Mouse (Mus musculus): ENCODE measurements around the gene Foxr1. TPM values are rescaled to one million over a fixed set of nuclear protein-coding genes. Genes with fewer than 3 reads are reported as not detected.
"Not testable (repeated sequence)": the region's sequence is repeated elsewhere in the genome, so short reads cannot be mapped to it uniquely, and the experiment has no call there.

Gene Foxr1
- polyA plus RNA-seq, 1 experiment from 2014 or later = not detected

GRCm38 (mm10) chr9:44474327-44474726 lies 33.4 kb upstream of the Foxr1 start:
- Histone ChIP-seq H3K36me3 (no peaks in the 10 kb centered on the region), H3K27me3 (replicated peaks) (peaks cover 29% of the 10 kb centered on the region), H3K9me3 (replicated peaks) (no peaks in the 10 kb centered on the region), H3K9ac (no peak overlapping the region), H3K4me2 (no peak overlapping the region), H3K4me1 (peaks cover 22% of the 10 kb centered on the region), H3K27ac (no peak overlapping the region), H3K4me3 (no peak overlapping the region)
- no peak for ATAC-seq
- WGBS (ENCODE audit: insufficient replicate concordance) = 38% methylated on average over 1 of the region's 1 CpGs

GRCm38 (mm10) chr9:44473184-44473583 lies 32.2 kb upstream of the Foxr1 start:
- no peak for ATAC-seq
- Histone ChIP-seq H3K4me1 (peaks cover 11% of the 10 kb centered on the region), H3K9me3 (replicated peaks) (no peaks in the 10 kb centered on the region), H3K4me3 (no peak overlapping the region), H3K36me3 (no peaks in the 10 kb centered on the region), H3K27me3 (replicated peaks) (peaks cover 30% of the 10 kb centered on the region; the same call in 1 of the 2 replicates), H3K9ac (no peak overlapping the region), H3K27ac (no peak overlapping the region), H3K4me2 (no peak overlapping the region)
- WGBS (ENCODE audit: insufficient replicate concordance) = 28% methylated on average over 3 of the region's 3 CpGs

- 52% methylated on average over 2 of the region's 2 CpGs for WGBS (ENCODE audit: insufficient replicate concordance)
- peaks cover 42% of the 10 kb centered on the region; the same call in 1 of the 2 replicates for H3K27me3 ChIP-seq (replicated peaks)
- H3K27ac ChIP-seq = no peak overlapping the region
- no peak for ATAC-seq
- H3K4me2 ChIP-seq = no peak overlapping the region
- H3K9me3 ChIP-seq (replicated peaks) = no peaks in the 10 kb centered on the region
- H3K4me3 ChIP-seq = no peak overlapping the region
- no peaks in the 10 kb centered on the region for H3K4me1 ChIP-seq
- no peak overlapping the region for H3K9ac ChIP-seq
- H3K36me3 ChIP-seq = no peaks in the 10 kb centered on the region
Measured at GRCm38 (mm10) chr9:44468800-44469199, 27.9 kb upstream of the Foxr1 start.

- no peaks in the 10 kb centered on the region for H3K4me1 ChIP-seq
- no peaks in the 10 kb centered on the region for H3K9me3 ChIP-seq (replicated peaks)
Measured at GRCm38 (mm10) chr9:44468224-44468623, 27.3 kb upstream of the Foxr1 start.

GRCm38 (mm10) chr9:44461950-44462349 lies 21.0 kb upstream of the Foxr1 start:
- ATAC-seq = no peak
- H3K4me3 ChIP-seq = no peak overlapping the region
- H3K9me3 ChIP-seq (replicated peaks) = no peaks in the 10 kb centered on the region
- 36% methylated on average over 5 of the region's 5 CpGs for WGBS (ENCODE audit: insufficient replicate concordance)
- H3K36me3 ChIP-seq = no peaks in the 10 kb centered on the region
- H3K4me2 ChIP-seq = no peak overlapping the region
- H3K4me1 ChIP-seq = no peaks in the 10 kb centered on the region
- H3K27ac ChIP-seq = no peak overlapping the region
- peaks cover 27% of the 10 kb centered on the region for H3K27me3 ChIP-seq (replicated peaks)
- no peak overlapping the region for H3K9ac ChIP-seq

More at GRCm38 (mm10) chr9:44468224-44468623, 27.3 kb upstream of the Foxr1 start:
- Histone ChIP-seq H3K4me2 (no peak overlapping the region), H3K9ac (no peak overlapping the region), H3K27me3 (replicated peaks) (peaks cover 42% of the 10 kb centered on the region; the same call in 1 of the 2 replicates), H3K36me3 (no peaks in the 10 kb centered on the region), H3K4me3 (no peak overlapping the region), H3K27ac (no peak overlapping the region)
- no peak for ATAC-seq
- 37% methylated on average over 7 of the region's 7 CpGs for WGBS (ENCODE audit: insufficient replicate concordance)

- H3K36me3 ChIP-seq = no peaks in the 10 kb centered on the region
- H3K27ac ChIP-seq = no peak overlapping the region
- no peaks in the 10 kb centered on the region for H3K4me1 ChIP-seq
- H3K9me3 ChIP-seq (replicated peaks) = no peaks in the 10 kb centered on the region
- H3K4me3 ChIP-seq = no peak overlapping the region
- H3K9ac ChIP-seq = no peak overlapping the region
- H3K4me2 ChIP-seq = no peak overlapping the region
- peaks cover 63% of the 10 kb centered on the region for H3K27me3 ChIP-seq (replicated peaks)
- ATAC-seq = no peak
- WGBS (ENCODE audit: insufficient replicate concordance) = 21% methylated on average over 11 of the region's 11 CpGs
Measured at GRCm38 (mm10) chr9:44457035-44457742, 16.3 kb upstream of the Foxr1 start.

- no peak within 1 kb of the TSS for H3K4me3 ChIP-seq
- H3K27me3 ChIP-seq (replicated peaks) = peaks cover 58% of the 10 kb centered on the region
- no peak within 1 kb of the TSS for H3K4me2 ChIP-seq
- H3K36me3 ChIP-seq = no peaks in the 10 kb centered on the region
- H3K27ac ChIP-seq = no peak within 1 kb of the TSS
- 29% methylated on average over 4 of the region's 4 CpGs for WGBS (ENCODE audit: insufficient replicate concordance)
- H3K9ac ChIP-seq = no peak within 1 kb of the TSS; the same call in 1 of the 2 replicates
- no peak for ATAC-seq
- H3K4me1 ChIP-seq = no peaks in the 10 kb centered on the region
- no peaks in the 10 kb centered on the region for H3K9me3 ChIP-seq (replicated peaks)
Measured at GRCm38 (mm10) chr9:44454891-44455220, 13.9 kb upstream of the Foxr1 start, which contains the start of gene Upk2. Gene Upk2 (minus strand): TSS chr9:44454976.

GRCm38 (mm10) chr9:44454132-44454890 lies 13.4 kb upstream of the Foxr1 start:
- 9% methylated on average over 14 of the region's 14 CpGs for WGBS (ENCODE audit: insufficient replicate concordance)
- Histone ChIP-seq H3K9ac (no peak overlapping the region; the same call in 1 of the 2 replicates), H3K27ac (no peak overlapping the region), H3K27me3 (replicated peaks) (peaks cover 58% of the 10 kb centered on the region), H3K9me3 (replicated peaks) (no peaks in the 10 kb centered on the region), H3K4me3 (no peak overlapping the region), H3K36me3 (no peaks in the 10 kb centered on the region), H3K4me1 (no peaks in the 10 kb centered on the region), H3K4me2 (no peak overlapping the region)
- 0 out of 2 replicates have a peak, but pooled peaks have one; percentile 60 for ATAC-seq

- H3K4me2 ChIP-seq = no peak overlapping the region
- no peaks in the 10 kb centered on the region for H3K4me1 ChIP-seq
- H3K9ac ChIP-seq = no peak overlapping the region
- H3K9me3 ChIP-seq (replicated peaks) = no peaks in the 10 kb centered on the region
- ATAC-seq = no peak
- no peaks in the 10 kb centered on the region for H3K36me3 ChIP-seq
- peaks cover 30% of the 10 kb centered on the region for H3K27me3 ChIP-seq (replicated peaks)
- no peak overlapping the region for H3K27ac ChIP-seq
- H3K4me3 ChIP-seq = no peak overlapping the region
Measured at GRCm38 (mm10) chr9:44450387-44450786, 9.5 kb upstream of the Foxr1 start.

GRCm38 (mm10) chr9:44444402-44445025 lies 3.6 kb upstream of the Foxr1 start:
- H3K4me2 ChIP-seq; H3K4me1 ChIP-seq; H3K9ac ChIP-seq; H3K36me3 ChIP-seq; H3K27ac ChIP-seq; ATAC-seq; H3K9me3 ChIP-seq (replicated peaks); H3K4me3 ChIP-seq: not testable (repeated sequence)
- H3K27me3 ChIP-seq (replicated peaks) = peaks cover 18% of the 10 kb centered on the region
- WGBS (ENCODE audit: insufficient replicate concordance) = 64% methylated on average over 7 of the region's 7 CpGs

- H3K36me3 ChIP-seq = no peaks in the 10 kb centered on the region
- H3K9me3 ChIP-seq (replicated peaks) = no peaks in the 10 kb centered on the region
- no peak overlapping the region for H3K9ac ChIP-seq
- ATAC-seq = no peak
- H3K4me2 ChIP-seq = no peak overlapping the region
- H3K27me3 ChIP-seq (replicated peaks) = peaks cover 23% of the 10 kb centered on the region
- H3K4me3 ChIP-seq = no peak overlapping the region
- H3K4me1 ChIP-seq = no peaks in the 10 kb centered on the region
- H3K27ac ChIP-seq = no peak overlapping the region
- 25% methylated on average over 6 of the region's 6 CpGs for WGBS (ENCODE audit: insufficient replicate concordance)
Measured at GRCm38 (mm10) chr9:44435747-44436146, 5.2 kb downstream of the Foxr1 start.

- Histone ChIP-seq H3K4me3 (no peak overlapping the region), H3K36me3 (no peaks in the 10 kb centered on the region), H3K9ac (no peak overlapping the region), H3K9me3 (replicated peaks) (no peaks in the 10 kb centered on the region), H3K27ac (no peak overlapping the region), H3K4me1 (no peaks in the 10 kb centered on the region), H3K4me2 (no peak overlapping the region), H3K27me3 (replicated peaks) (peaks cover 13% of the 10 kb centered on the region)
- ATAC-seq = no peak
- 37% methylated on average over 5 of the region's 5 CpGs for WGBS (ENCODE audit: insufficient replicate concordance)
Measured at GRCm38 (mm10) chr9:44432577-44433185, 8.3 kb downstream of the Foxr1 start.

Measured in liver, embryonic 12.5 days (tissue).